Mouse (Mus musculus): ENCODE data around the gene Prps1l1.

Prps1l1 gene

DNA sequence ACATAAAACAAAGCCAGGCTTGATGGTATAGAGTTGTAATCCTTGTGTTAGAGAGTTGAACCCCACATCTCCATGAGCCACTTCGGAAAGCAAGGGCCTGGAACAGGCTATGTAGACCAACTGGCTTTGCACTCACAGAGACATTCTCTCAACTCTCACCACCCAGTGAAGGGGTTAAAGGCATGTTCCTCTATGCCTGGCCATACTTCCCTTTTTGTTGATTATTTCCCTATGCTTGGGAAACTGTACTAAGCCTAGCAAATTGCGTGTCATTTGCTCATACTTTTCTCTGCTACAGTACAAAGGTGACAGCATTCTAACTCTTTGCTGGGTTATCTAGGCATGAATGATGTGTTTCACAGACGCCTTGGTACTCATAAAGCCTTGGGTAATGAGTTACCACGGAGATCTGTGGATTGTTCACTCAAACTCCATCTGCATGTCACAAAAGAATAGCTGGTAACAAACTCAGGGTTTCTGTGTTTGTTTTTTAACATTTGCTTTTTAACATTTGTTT lies 41.4 kb downstream of the Prps1l1 start:
- no peak for DNase-seq

DNA sequence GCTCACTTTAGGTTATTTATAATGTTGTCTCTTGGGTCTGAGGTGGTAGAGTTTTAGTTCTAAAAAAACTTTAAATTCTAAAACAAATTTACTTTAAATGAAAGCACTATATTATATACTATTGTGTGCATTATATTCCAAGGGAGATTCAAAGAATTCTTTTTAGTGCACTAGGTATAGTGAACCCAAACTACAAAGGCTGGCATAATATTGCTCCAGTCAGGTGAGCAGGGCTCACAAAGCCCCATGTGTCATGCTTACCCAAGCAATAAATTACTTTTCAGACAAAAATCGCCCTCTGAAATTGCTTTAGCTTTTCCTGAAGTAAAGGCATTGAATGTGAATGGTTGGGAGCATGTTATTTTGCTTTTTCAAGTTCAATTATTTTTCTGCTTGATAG lies 43.0 kb downstream of the Prps1l1 start:
- no peak for DNase-seq

Measured in cerebellum, postnatal 14 days (tissue).